In the genomic region with DNA sequence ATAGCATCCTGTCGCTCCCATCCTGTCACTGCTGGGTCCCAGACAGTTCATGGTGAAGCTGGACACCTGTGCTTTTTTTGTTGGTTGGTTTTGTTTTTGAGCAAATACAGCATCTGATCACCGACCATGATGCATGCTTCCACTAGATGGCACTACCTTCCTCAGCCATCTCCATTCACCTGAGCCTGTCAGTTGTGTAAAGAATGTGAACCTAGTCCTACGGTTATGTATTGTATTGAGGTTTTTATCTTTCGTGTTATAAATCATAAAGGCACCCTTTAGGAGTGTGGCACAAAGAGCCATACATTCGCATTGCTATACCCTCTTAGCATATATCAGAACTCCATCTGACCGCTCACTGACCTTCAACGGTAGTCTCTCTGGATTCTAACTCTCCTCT, we compare ENCODE assay signal across 9 mouse cellular contexts. TPM values are rescaled to one million over a fixed set of nuclear protein-coding genes. Genes with fewer than 3 reads are reported as not detected.
DNase-seq lines count a peak whose midpoint lies in the region; ATAC-seq and TF ChIP-seq lines count a peak whose summit lies in the region.
"Had no signal": no experiment of that assay in that cellular context is flagged by ENCODE, and none has a peak within 500 bp of the region (broad histone marks: within the 10 kb centered on the region; RNA-seq: fewer than 3 reads in every experiment).

No protein-coding gene starts in this region.

- peak; percentile 59 for TF ChIP-seq CTCF in liver, embryonic 14.5 days (IDR thresholded peaks at IDR 0.05; ENCODE audit: low read depth)
- TF ChIP-seq CTCF in forebrain, postnatal 0 days (IDR thresholded peaks at IDR 0.05; ENCODE audit: low read depth) = peak; percentile 88

- no peak for ATAC-seq in CD4-positive, CD25-positive, alpha-beta regulatory T cell, adult 4 months
- ATAC-seq in liver, embryonic 14.5 days (ENCODE audit: insufficient read depth) = no peak
- no peak for ATAC-seq in liver, embryonic 12.5 days
- peak; percentile 67 for ATAC-seq in forebrain, postnatal 0 days

- H3K9ac ChIP-seq in liver, embryonic 14.5 days (replicated peaks) = no peak overlapping the region
- no peak overlapping the region for H3K9ac ChIP-seq in liver, embryonic 12.5 days
- no peak overlapping the region for H3K9ac ChIP-seq in forebrain, postnatal 0 days

- no peak overlapping the region for H3K27ac ChIP-seq in liver, embryonic 14.5 days
- H3K27ac ChIP-seq in liver, embryonic 12.5 days = no peak overlapping the region
- no peak overlapping the region for H3K27ac ChIP-seq in forebrain, postnatal 0 days (ENCODE audit: low read depth, low read length)

- peak; percentile 8 for DNase-seq in CD4-positive, CD25-positive, alpha-beta regulatory T cell, adult 2 months (ENCODE audit: low read depth, low spot score)
- DNase-seq in liver, embryonic 14.5 days (ENCODE audit: low read depth in 3 of 3, low spot score in 3 of 3) = no peak
- DNase-seq in forebrain, postnatal 0 days = peak; percentile 61
- peak; percentile 48 for DNase-seq in retina, embryonic 14.5 days (ENCODE audit: low spot score)
- DNase-seq in adrenal gland, postnatal 36 days = no peak
- no peak for DNase-seq in right cerebral cortex, postnatal 36 days (ENCODE audit: low spot score in 2 of 2)
- DNase-seq: layer of hippocampus, postnatal 36 days had no signal

- WGBS in liver, embryonic 14.5 days (ENCODE audit: insufficient replicate concordance) = 53% methylated on average over 7 of the region's 7 CpGs
- WGBS in liver, embryonic 12.5 days (ENCODE audit: insufficient replicate concordance) = 56% methylated on average over 7 of the region's 7 CpGs
- 57% methylated on average over 7 of the region's 7 CpGs for WGBS in forebrain, postnatal 0 days

- H3K9me3 ChIP-seq in liver, embryonic 14.5 days (ENCODE audit: control insufficient read depth, low read length) = no peaks in the 10 kb centered on the region
- H3K9me3 ChIP-seq in liver, embryonic 12.5 days (replicated peaks) = no peaks in the 10 kb centered on the region
- no peaks in the 10 kb centered on the region for H3K9me3 ChIP-seq in forebrain, postnatal 0 days (ENCODE audit: low read length)

- no peaks in the 10 kb centered on the region for H3K36me3 ChIP-seq in liver, embryonic 14.5 days (replicated peaks; ENCODE audit: control insufficient read depth, insufficient read depth, low read depth)
- H3K36me3 ChIP-seq in liver, embryonic 12.5 days = no peaks in the 10 kb centered on the region
- H3K36me3 ChIP-seq in forebrain, postnatal 0 days (ENCODE audit: insufficient read depth) = no peaks in the 10 kb centered on the region

- H3K4me2 ChIP-seq in liver, embryonic 14.5 days (ENCODE audit: low read depth) = no peak overlapping the region
- no peak overlapping the region for H3K4me2 ChIP-seq in liver, embryonic 12.5 days
- H3K4me2 ChIP-seq in forebrain, postnatal 0 days (ENCODE audit: low read depth) = no peak overlapping the region

- no peaks in the 10 kb centered on the region for H3K27me3 ChIP-seq in liver, embryonic 14.5 days (ENCODE audit: control insufficient read depth, insufficient read depth, low read length)
- H3K27me3 ChIP-seq in liver, embryonic 12.5 days (replicated peaks) = no peaks in the 10 kb centered on the region
- H3K27me3 ChIP-seq in forebrain, postnatal 0 days (ENCODE audit: insufficient read depth, low read length) = no peaks in the 10 kb centered on the region

- H3K4me1 ChIP-seq in liver, embryonic 14.5 days (replicated peaks; ENCODE audit: control insufficient read depth in 2 of 2, insufficient read depth in 2 of 2, low read length in 1 of 2) = no peaks in the 10 kb centered on the region
- no peaks in the 10 kb centered on the region for H3K4me1 ChIP-seq in liver, embryonic 12.5 days
- no peaks in the 10 kb centered on the region; the same call in 1 of the 2 replicates for H3K4me1 ChIP-seq in forebrain, postnatal 0 days (ENCODE audit: insufficient read depth)

- TF ChIP-seq EP300 in liver, embryonic 14.5 days (IDR thresholded peaks at IDR 0.05; ENCODE audit: low read depth) = no peak

- H3K4me3 ChIP-seq in liver, embryonic 14.5 days (ENCODE audit: insufficient read depth in 1 of 2, low read depth in 2 of 2, low read length in 2 of 2) = no peak overlapping the region
- H3K4me3 ChIP-seq in liver, embryonic 12.5 days = no peak overlapping the region
- no peak overlapping the region for H3K4me3 ChIP-seq in forebrain, postnatal 0 days (ENCODE audit: low read depth, low read length)

RNA-seq across cellular contexts. Expression of a gene that starts 49.9 kb away (rescaled TPM):
- not detected for polyA plus RNA-seq in CD4-positive, CD25-positive, alpha-beta regulatory T cell, adult 4 months (2017; shearing (Covaris generic))
- 0.02 TPM in 1 of 2 replicates, not detected in the other for polyA plus RNA-seq in liver, embryonic 14.5 days (2012; rRNA removed)
- polyA plus RNA-seq in liver, embryonic 14.5 days (2014; fragmentation: Nextera tagmentation; extraction: Ambion mirVana) = not detected in 2 replicates
- 0.11 TPM in 1 of 2 replicates, not detected in the other for polyA plus RNA-seq in liver, embryonic 12.5 days (2016; fragmentation: Nextera tagmentation; extraction: Ambion mirVana)
- 1.5 and 2.6 TPM in 2 replicates for total RNA-seq in forebrain, postnatal 0 days (2014; rRNA removed)
- polyA plus RNA-seq in forebrain, postnatal 0 days (2015; fragmentation: Nextera tagmentation; extraction: Ambion mirVana) = 4.6 and 5.3 TPM in 2 replicates
- total RNA-seq in adrenal gland, postnatal 36 days (2021) = not detected

Comparison
In these comparisons a context has a peak if more than half of its experiments do, and no peak if none do; other contexts are left out.
1. DNase-seq: peak in CD4-positive, CD25-positive, alpha-beta regulatory T cell, adult 2 months (single experiment), forebrain, postnatal 0 days (single experiment) and retina, embryonic 14.5 days (single experiment); none in liver, embryonic 14.5 days (0 of 3), adrenal gland, postnatal 36 days (0 of 2) and right cerebral cortex, postnatal 36 days (0 of 2).